Mouse (Mus musculus): ENCODE measurements at regions not wholly inside any gene's neighbourhood (a gene's known extent, or its start where the extent isn't known, plus 50 kb on each side); places are given as distances from the start of the nearest gene placed in this dataset.

DNA sequence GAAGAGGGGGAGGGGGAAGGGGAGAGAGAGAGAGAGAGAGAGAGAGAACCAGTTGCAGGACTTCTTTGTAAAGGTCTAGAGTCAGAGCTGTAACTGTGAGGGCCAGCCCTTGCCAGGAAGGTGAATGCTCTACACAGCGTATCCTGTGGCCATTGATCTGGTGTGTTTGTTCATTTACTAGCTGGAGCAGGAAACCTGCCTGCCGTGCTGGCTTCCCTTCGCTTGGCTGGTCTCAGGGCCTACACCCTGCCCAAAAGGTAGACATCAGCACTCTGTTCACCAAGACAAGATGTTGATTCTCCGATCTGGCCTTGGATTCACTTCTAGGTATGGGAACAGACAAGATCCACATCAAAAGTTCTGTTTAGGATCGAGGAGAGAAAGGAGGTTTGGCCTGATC lies 87.5 kb upstream of the Haao start:
- DNase-seq (ENCODE audit: low read depth, low spot score) = no peak

DNA sequence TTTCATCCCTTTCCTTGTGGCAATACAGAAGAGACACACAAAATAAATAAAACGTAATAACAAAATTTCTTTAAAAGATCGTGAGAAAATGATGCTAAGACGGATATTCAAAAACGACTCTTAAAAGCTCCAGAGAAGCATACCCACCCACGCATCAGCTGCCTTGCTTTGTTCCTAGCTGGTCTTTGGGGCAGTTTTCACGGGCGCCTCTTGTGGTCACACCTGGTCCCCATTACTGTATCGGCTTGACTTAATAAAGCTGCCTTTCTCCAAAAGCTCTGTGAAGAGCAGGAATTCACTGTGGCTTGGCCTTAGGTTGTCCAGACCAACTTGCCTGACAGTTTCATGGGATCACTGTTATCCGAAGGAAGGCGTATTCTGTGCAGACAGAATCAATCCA lies 86.0 kb upstream of the Haao start:
- no peak for DNase-seq (ENCODE audit: low read depth, low spot score)

DNA sequence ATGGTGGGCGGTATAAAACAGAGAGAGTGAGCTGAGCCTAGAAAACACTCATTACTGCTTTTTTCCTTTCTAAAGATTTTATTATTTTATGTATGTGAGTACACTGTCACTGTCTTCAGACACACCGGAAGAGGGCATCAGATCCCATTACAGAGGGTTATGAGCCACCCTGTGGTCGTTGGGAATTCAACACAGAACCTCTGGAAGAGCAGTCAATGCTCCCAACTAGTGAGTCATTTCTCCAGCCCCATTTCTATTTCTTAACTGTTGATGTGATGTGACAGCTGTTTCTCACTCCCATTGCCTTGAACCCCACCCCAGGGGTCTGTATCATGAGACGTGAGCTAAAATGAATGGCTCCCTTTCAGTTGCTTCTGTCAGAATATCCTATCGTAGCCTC lies 82.6 kb upstream of the Haao start:
- DNase-seq (ENCODE audit: low read depth, low spot score) = no peak

DNA sequence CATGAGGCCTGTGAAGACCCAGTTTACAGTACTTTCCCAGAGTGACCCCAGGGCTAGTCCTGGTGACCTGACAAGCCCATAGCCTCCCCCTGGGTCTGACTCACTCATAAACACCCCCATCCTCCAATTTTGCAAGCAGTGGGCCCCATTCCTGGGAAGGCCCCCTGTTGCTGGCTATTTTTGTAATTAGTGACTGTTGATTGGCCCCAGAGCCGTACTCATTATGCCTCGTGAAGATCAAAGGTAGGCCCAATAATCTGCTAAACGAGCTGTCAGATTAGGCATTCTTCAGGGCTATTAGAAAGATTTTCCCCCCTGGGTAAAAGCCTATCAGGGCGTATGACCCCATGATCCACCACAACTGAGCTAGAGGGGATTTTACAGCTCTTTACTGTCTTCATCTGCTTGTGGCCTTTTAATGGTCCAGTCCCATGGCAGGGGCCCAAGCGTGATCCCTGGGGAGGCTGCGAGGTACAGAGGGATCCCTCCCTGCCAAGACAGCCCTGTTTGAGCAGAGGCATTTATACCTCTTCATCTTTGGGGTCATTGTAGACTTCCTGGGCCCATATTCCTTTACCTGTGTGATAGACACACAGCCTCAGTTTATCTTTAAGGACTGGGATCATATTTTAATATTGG lies 80.1 kb upstream of the Haao start:
- DNase-seq (ENCODE audit: low read depth, low spot score) = no peak

DNA sequence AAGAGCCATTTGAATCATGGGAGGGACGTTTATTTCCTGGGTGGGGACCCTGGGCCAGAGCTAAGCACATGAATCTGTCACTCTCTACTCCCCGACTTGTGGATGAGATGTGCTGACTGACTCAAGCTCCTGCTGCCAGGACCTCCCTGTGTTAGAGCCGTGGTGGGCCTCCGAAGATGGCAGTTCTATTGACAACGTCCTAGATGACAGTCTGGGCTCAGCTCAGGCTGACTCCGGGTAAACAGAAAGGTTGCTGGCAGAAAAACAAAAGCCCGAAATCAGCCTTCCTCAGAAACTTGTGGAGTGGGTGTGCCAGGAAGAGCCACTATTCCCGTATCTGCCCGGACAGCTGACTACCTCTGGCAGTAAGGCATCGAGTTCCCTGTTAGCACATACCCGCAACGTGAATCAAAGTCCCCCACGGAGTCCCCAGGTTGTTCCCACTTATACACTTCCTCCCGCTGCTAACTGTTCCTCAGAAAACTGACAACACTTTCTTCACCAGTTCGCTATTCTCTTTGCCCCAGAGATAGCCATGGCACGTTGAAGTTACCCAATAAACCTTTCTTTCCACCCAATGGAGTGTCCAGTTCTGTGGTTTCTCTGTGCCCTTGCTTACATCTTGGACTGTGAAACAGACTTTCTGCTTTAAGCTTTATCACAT lies 76.6 kb upstream of the Haao start:
- DNase-seq (ENCODE audit: low read depth, low spot score) = no peak

DNA sequence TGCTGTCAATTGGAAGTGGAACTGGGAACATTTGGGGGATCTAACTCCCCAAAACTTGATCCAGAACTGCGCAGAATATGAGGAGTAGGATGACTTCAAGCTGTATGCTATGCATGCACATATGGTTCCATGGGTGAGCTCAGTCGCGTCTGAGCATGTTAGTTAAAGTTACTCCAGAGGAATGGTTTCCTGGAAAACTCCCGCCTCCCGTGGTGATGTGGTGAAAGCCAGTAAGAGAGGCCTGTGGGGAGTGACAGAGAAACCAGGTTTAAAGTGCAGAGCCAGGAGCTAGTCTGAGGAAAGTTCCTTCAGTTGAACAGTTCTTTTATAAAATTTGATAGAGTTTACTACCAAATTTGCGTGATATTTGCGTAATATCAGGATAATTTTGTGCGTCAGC lies 73.1 kb upstream of the Haao start:
- DNase-seq (ENCODE audit: low read depth, low spot score) = no peak

DNA sequence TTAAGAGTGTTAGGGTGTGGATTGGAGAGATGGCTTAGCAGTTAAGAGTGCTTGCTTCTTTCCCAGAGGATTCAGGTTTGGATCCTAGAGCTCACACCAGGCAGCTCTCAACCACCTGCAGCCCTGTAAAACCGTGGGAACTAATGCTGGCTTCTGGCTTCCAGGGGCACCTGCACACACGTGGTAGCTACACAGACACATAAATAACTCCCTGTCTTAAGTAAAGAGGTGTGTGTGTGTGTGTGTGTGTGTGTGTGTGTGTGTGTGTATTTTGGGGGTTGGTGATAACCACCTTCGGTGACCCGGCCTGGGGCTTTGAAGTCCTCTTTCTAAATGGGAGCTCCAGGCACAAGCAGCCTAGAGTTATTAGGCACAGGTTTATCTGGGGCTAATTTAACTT lies 72.5 kb upstream of the Haao start:
- no peak for DNase-seq (ENCODE audit: low read depth, low spot score)

DNA sequence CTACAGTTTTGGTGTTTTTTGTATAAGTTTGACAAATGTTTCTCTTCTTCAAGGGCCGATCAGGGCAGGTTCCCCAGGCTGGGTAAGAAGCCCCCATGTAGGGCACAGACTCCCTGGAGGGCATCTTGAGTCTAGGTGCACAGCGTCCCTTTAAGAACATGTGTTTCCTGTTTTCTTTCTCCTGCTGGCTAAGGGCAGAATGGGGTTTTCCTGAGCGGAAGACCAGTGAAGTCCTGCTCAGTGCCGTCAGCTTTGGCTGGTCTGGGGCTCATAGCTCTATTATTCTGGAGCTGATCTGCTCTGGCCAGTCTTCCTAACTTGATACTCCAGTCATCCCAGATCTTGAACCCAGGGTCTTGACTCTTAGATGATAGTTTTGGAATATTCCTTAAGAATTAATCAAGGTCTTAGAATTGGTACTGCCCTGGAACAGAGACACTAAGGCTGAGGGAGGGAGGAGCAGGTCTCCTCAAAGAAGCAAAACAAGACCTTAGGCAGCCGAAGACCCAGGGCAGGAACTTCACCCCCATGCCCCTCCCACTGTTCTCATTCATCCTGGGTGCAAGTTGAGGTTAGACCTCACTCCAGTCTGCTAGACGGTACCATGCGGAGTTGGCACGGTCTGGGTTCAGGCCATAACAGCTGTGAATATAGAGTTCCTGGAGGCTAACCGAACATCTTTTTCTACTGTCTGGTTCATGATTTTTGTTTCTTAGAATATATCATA lies 70.8 kb upstream of the Haao start:
- DNase-seq (ENCODE audit: low read depth, low spot score) = no peak

DNA sequence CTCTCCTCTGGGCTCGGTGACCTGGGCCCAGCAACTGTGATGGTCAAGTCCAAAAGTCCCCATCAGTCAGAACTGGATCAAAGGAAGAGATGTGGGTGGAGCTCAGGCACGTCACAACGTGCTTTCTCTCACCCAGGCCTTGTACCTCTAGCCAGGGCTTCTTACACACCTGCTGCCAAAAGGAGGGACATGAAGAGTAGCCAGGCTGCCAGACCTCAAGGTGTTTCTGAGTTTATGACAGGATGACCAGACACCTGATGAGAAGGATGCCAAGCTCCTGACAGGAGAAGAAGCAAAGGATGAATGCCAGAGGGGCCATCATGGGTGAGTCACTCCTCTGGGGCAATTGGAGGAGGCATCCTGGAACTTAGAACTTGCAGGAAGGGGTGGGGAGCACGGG lies 70.0 kb upstream of the Haao start:
- no peak for DNase-seq (ENCODE audit: low read depth, low spot score)

DNA sequence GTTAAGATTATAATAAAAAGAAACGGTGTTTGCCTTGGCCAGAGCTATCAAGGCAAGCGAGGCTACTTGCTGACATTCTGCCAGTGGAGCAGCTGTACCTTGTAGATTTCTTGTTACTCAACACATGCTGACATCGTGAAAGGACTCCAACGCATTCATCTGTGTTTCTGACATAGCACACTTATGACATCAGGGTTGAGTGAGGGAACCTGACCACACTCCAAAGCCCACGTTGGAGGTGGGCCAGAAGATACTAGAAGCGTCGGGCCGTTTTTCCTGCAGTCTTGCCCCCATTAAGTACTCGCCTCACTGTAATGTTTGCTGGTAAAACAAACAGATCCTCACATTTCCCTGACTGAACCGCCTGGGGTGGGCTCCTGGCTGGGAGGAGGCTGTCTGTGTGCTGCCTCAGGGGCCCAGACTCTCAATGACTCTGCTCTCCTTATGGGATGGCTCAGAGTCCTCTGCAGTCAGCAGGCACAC lies 69.0 kb upstream of the Haao start:
- DNase-seq (ENCODE audit: low read depth, low spot score) = no peak

DNA sequence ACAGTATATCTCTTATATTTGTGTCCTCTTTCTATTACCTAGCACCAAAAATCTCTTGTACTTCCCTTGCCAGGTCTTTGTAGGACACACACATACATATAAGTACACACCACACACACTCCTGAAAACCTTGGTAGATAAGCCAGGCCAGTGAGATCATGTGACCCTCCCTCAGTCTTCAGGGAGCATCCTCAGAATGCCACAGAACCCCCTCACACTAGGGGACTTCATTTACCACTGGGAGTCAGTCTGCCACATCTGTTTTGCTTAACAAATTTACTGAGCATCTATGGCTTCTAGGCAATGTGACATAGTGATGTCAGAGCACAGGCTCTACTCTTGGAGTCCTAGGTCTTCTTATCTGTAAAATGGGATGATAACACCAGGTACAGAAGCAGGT lies 67.3 kb upstream of the Haao start:
- DNase-seq (ENCODE audit: low read depth, low spot score) = no peak

DNA sequence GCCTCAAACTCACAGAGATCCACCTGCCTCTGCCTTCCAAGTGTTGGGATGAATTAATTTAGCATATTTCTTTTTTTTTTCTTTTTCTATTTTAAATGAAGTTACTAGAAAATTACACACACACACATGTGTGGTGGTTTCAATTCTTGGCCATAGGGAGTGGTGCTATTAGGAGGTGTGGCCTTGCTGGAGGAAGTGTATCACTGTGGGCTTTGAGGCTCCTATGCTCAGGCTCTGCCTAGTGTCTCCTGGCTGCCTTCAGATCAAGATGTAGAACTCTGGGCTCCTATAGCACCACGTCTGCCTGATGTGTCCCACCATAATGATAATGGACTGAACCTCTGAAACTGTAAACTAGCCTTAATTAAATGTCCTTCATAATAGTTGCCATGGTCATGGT lies 66.8 kb upstream of the Haao start:
- DNase-seq (ENCODE audit: low read depth, low spot score) = no peak

DNA sequence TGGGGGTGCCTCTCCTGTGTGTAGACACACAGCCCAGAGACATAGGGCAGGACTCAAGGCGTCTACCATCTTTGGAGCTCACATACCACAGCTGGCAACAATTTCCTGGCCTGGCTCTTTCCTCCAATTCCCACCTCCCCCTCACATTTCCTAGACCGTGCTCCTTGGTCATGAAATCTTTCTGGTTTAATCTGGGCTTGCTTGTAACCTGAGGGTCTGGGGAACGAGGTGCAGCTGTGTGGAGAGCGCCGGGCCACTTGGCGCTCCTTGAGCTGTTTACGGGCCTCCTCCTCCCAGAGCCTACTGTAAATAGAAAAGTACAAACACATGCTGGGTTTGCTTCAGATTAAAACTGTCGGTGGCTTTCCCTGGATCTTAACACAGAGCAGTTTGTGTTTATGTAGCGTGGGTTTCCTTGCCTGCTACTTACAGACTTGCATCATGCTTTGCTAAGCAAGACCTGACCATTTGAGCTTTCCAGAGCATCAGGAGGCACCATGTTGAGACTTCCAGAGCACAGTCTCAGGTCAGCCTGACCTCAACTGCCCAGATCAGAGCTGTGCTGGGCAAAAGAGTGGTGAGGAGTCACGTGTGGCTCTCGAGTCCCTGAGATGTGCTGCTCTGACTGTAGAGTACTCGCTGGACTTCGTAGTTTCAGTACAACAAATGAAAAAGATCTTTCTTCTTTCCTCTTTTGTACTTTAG lies 66.1 kb upstream of the Haao start:
- no peak for DNase-seq (ENCODE audit: low read depth, low spot score)

DNA sequence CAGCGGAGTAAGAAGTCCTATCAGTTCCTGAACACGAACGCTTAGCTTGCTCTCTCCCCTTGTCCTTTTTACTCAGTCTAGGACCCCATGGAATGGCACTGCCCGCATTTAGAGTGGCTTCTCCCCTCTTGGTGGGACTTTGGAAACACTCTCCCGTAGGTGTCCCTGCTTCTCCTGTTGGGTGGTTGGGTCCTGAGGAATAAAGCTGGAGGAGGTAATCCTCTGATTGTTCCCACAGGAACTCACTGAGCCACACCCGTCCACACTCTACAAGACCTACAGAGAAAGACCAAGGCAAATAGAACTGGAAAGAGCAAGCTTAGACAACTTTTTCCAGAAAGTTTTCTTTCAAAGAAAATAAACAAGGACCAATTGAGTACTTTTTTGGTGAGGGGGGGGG lies 64.7 kb upstream of the Haao start:
- no peak for DNase-seq (ENCODE audit: low read depth, low spot score)

DNA sequence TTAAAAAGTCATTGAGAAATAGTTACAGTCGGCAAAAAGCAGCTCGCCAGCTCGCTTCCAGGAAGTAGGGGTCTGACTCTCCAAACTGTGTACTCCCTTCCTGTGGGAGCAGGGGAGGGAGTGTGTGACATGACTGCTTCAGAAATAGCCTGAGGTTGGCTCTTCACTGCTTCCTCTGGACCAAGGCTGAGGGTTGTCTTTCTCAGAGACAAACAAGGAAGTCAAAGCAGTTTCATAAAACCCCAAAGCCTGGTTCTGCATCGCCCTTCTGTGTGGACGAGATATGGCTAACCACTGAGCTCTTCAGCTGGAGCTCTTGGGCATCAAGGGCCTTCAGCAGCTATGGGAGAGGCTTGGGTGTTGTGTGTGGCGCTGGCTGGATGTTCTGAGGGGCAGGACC lies 61.0 kb upstream of the Haao start:
- DNase-seq (ENCODE audit: low read depth, low spot score) = no peak

DNA sequence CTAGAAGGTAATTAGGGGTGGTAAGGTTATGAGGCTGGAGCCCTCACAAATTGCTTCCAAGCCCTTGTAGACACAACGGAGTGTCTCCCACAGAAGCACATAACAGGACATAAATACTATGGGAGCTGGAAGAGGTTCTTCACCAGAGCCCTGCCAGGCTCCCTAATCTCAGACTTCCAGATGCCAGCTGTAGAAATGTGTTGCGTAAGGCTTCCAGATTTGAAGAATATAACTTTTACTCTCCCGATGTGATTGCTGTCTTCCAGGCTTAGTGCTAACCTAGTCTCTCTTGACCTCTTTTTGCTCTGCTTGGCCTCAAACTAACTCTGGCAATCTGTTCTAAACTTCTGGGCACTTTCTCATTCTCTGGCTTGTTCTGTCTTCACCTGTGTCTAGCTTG lies 59.8 kb upstream of the Haao start:
- no peak for DNase-seq (ENCODE audit: low read depth, low spot score)

DNA sequence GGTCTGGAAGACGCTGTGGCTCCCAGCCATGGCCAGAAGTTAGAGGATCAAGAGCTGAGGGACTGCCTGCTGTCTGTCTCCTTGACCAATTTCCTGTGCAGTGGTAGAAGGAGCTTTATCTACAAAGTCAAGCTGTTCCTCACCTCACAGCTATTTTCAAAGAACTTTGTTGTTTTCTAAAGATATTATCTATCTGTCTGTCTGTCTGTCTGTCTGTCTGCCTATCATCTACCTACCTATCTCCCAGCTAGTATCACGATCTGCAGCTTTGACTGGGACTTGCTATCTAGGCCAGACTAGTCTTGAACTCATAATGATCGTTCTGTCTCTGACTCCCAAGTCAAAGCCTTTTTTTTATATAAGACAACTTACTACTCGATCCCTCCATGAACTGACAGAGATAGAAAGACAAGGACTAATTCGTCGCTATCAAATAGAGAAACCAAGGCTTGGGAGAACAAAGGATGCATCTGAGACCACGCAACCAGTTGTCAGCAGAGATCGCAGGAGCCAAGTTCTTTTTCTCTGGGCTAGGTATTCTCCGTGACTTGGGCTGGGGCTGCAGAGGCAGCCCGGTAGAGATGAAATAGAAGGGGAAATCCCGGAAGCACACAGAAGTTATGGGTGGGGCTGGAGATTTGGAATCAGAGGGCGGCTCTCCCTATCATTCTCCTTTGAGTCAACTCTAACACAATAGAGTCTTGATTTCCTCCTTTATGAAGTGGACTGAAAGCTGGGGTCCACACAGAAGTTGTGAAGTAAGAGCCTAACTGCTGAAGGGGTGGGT lies 59.2 kb upstream of the Haao start:
- no peak for DNase-seq (ENCODE audit: low read depth, low spot score)

DNA sequence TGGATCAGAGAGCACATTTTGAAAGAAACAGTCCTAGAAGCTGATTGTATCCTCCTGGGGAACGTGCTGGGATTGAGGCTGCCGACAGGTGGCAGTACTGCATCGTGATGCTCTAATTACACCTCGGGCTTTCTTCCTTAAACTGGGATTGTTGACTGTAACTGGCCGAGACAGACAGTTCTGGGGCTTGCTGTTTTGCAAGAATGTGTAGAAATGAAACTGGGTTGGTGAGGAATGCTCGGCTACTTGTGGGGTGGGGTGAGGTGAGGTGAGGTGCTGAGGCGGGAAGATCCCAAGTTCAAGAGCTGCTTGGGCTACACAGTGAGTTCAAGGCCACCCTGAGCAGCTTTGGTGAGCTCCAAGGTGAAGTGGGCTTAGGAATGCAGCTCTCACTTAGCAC lies 55.7 kb upstream of the Haao start:
- DNase-seq (ENCODE audit: low read depth, low spot score) = peak; percentile 49

DNA sequence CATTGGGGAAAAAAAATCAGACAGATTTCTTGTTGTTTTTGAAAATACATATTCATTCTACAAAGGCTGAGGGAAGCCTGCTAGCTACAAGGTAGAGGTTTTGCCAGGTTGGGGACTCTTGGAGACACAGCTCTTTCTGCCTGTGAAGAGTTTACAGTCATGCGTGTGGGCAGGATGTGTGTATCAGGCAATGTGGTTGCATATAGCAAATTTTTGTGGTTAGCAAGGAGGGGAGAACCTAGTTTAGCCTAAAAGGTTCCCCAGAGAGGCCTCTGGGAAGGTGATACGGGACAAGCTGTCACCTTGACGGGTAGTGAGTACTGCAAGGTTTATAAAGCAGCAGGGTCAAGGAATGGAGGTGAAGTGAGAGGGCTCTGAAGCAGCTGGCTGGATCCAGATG lies 54.8 kb upstream of the Haao start:
- no peak for DNase-seq (ENCODE audit: low read depth, low spot score)

DNA sequence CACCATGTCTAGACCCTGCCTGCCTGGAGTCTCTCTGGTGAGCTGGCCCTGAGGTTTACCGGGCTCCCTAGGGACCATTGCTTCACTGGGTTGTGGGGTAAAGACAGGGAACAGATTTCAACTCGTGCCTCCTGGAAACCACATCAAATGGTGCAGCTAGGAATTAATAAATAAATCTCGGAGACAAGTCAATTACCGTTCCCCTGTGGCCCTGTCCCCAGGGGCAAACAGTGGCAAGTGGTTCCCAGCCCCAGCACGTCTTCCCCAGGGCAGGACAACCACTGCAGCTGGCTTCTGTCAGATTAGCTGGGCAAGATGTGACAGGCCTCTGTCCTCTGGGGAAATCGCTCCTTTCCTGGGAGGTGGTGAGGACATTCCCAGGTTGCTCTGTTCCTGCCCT lies 54.3 kb upstream of the Haao start:
- DNase-seq (ENCODE audit: low read depth, low spot score) = no peak

DNA sequence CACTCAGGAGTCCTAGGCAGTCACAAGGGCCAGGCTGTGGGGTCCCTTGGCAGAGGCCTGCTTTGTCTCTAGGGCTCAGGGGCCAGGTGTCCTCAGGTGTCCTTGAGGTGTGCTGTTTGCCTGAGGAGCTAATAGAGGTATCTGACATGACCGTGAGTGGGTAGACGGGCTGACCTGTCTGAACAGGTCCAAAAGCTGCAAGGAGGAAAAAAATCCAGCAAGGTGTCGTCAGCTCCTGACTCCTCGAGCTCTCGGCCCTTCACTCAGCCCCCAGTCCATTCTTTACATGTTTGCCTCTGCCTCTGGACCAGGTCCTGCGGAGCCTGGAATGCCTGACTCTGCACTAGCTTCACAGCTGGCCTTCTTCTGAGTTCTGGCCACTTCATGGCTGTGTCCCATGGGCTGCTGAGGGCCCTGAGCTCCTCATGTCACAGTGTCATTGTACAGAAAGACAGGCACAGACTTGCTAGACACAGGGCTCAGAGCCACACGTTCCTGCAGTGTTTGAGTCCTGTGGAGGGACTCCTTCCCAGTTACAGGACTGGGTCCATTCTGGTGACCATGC lies 51.9 kb upstream of the Haao start:
- DNase-seq (ENCODE audit: low read depth, low spot score) = no peak

All from brain, embryonic 18.5 days (tissue).